In genomic region chr5:140781122-140781521, GRCm38 (mm10) we compare ENCODE assay signal across 9 mouse cellular contexts.
"Had no signal": no experiment of that assay in that cellular context is flagged by ENCODE, and none has a peak within 500 bp of the region (broad histone marks: within the 10 kb centered on the region; RNA-seq: fewer than 3 reads in every experiment).

No protein-coding gene starts in this region.

- H3K9ac ChIP-seq: limb, embryonic 15.5 days; midbrain, embryonic 12.5 days; neural tube, embryonic 13.5 days had no signal

- H3K27me3 ChIP-seq: limb, embryonic 15.5 days; midbrain, embryonic 12.5 days; neural tube, embryonic 13.5 days had no signal

- ATAC-seq: midbrain, embryonic 16.5 days had no signal

- H3K4me3 ChIP-seq: left cerebral cortex, adult 2 months; limb, embryonic 15.5 days; midbrain, embryonic 12.5 days; neural tube, embryonic 13.5 days had no signal

- H3K27ac ChIP-seq: left cerebral cortex, adult 2 months; limb, embryonic 15.5 days; midbrain, embryonic 12.5 days; neural tube, embryonic 13.5 days had no signal

- H3K4me2 ChIP-seq: limb, embryonic 15.5 days; midbrain, embryonic 12.5 days; neural tube, embryonic 13.5 days had no signal

- DNase-seq: kidney, postnatal 14 days; lung, adult 18-20 months; right cerebral cortex, postnatal 14 days; thymus, postnatal 36 days had no signal

- H3K9me3 ChIP-seq: limb, embryonic 15.5 days; midbrain, embryonic 12.5 days; neural tube, embryonic 13.5 days had no signal
